Mouse (Mus musculus): ENCODE data around the gene Zfp69. TPM values are rescaled to one million over a fixed set of nuclear protein-coding genes. Genes with fewer than 3 reads are reported as not detected.

Gene Zfp69
- total and polyA plus RNA-seq, 3 experiments = 0.46 to 2.2 (median 0.89) TPM

DNA sequence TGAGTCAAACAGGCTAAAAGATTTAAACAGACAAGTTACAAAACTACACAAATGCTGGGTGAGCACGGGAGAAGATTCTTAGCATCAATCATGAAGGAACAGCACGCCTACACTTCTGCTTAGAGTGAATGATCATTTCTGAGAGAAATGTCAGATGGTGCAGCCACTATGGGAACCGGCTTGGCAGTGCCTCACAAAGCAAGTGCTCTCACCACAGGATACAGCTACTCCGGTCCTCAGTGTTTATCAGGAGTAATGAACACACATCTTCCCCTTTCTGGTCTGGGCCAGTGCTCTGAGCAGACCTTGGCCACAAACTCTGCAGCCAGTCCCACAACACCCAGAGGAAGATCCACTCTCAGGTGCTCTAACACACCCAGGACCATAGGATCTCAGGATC lies 47.0 kb downstream of the Zfp69 start:
- DNase-seq (ENCODE audit: extremely low read depth) = no peak

GRCm38 (mm10) chr4:120895810-120896584 lies 55.5 kb downstream of the Zfp69 start:
- Histone ChIP-seq H3K4me2 (ENCODE audit: insufficient read depth, low read depth, poor library complexity, severe bottlenecking) (no peak overlapping the region), H3K4me3 (replicated peaks in 1 of 3; ENCODE audit: low read depth in 2 of 3, low read length in 2 of 3, poor library complexity in 1 of 3) (no peak overlapping the region), H3K36me3 (replicated peaks in 1 of 2; ENCODE audit: control insufficient read depth in 1 of 2, insufficient read depth in 1 of 2, low read length in 1 of 2) (no peaks in the 10 kb centered on the region), H3K27me3 (replicated peaks) (peaks cover 35% of the 10 kb centered on the region), H3K4me1 (ENCODE audit: control insufficient read depth in 1 of 2, insufficient read depth in 2 of 2) (no peaks in the 10 kb centered on the region), H3K79me2 (replicated peaks; ENCODE audit: control insufficient read depth, extremely low read depth, insufficient read depth, poor library complexity, severe bottlenecking) (no peaks in the 10 kb centered on the region), H3K27ac (ENCODE audit: insufficient read depth, low read depth) (no peak overlapping the region), H3K9me3 (replicated peaks; ENCODE audit: low read length) (peaks cover 3% of the 10 kb centered on the region), H3K9ac (ENCODE audit: insufficient read depth, low read depth) (no peak overlapping the region)
- TF ChIP-seq HCFC1 (IDR thresholded peaks at IDR 0.05; ENCODE audit: low read depth, low read length) (no peak), TBP (conservative IDR thresholded peaks at IDR 0.05; ENCODE audit: low read depth, low read length) (no peak), TCF12 (IDR thresholded peaks at IDR 0.05; ENCODE audit: low read depth, low read length) (no peak), EP300 (IDR thresholded peaks at IDR 0.05; ENCODE audit: low read length) (no peak), CTCF (conservative IDR thresholded peaks at IDR 0.05 in 1 of 2, IDR thresholded peaks at IDR 0.05 in 1 of 2; ENCODE audit: low read depth in 2 of 2, low read length in 2 of 2) (no peak), MEF2A (IDR thresholded peaks at IDR 0.05; ENCODE audit: borderline replicate concordance, low read depth, low read length) (no peak), MXI1 (IDR thresholded peaks at IDR 0.05; ENCODE audit: low read depth, low read length) (no peak), RAD21 (IDR thresholded peaks at IDR 0.05; ENCODE audit: low read depth, low read length) (no peak), ZMIZ1 (IDR thresholded peaks at IDR 0.05; ENCODE audit: low read depth, low read length) (no peak), BHLHE40 (IDR thresholded peaks at IDR 0.05; ENCODE audit: low read depth, low read length) (no peak), IRF4 (IDR thresholded peaks at IDR 0.05; ENCODE audit: low read depth, low read length) (no peak), PAX5 (IDR thresholded peaks at IDR 0.05; ENCODE audit: low read length) (no peak), GABPA (IDR thresholded peaks at IDR 0.05; ENCODE audit: insufficient replicate concordance, low read depth, low read length) (no peak), POLR2AphosphoS2 (IDR thresholded peaks at IDR 0.05; ENCODE audit: low read depth, low read length) (no peak), UBTF (IDR thresholded peaks at IDR 0.05; ENCODE audit: low read depth, low read length) (no peak), SMC3 (IDR thresholded peaks at IDR 0.05; ENCODE audit: low read depth, low read length) (no peak), USF1 (IDR thresholded peaks at IDR 0.05; ENCODE audit: low read depth, low read length) (no peak), ZKSCAN1 (IDR thresholded peaks at IDR 0.05; ENCODE audit: borderline replicate concordance, low read depth, low read length) (no peak)
- no peak for DNase-seq (ENCODE audit: extremely low read depth)
- dilution Hi-C loops (cut with MboI; ENCODE audit: extremely low pct_ligation_motif_present, extremely low pct_unique_long_range_greater_than_20kb, low sequenced_read_pairs) = no loop called here
- in situ Hi-C loops (cut with MboI; ENCODE audit: low pct_ligation_motif_present, low pct_unique_long_range_greater_than_20kb, low sequenced_read_pairs) = no loop called here

More for the DNA sequence above, 47.0 kb downstream of the Zfp69 start:
- dilution Hi-C loops (cut with MboI; ENCODE audit: extremely low pct_ligation_motif_present, extremely low pct_unique_long_range_greater_than_20kb, low sequenced_read_pairs) = no loop called here
- Histone ChIP-seq H3K79me2 (replicated peaks; ENCODE audit: control insufficient read depth, extremely low read depth, insufficient read depth, poor library complexity, severe bottlenecking) (no peaks in the 10 kb centered on the region), H3K27ac (ENCODE audit: insufficient read depth, low read depth) (no peak overlapping the region), H3K9me3 (replicated peaks; ENCODE audit: low read length) (no peaks in the 10 kb centered on the region), H3K36me3 (replicated peaks in 1 of 2; ENCODE audit: control insufficient read depth in 1 of 2, insufficient read depth in 1 of 2, low read length in 1 of 2) (no peaks in the 10 kb centered on the region), H3K4me2 (ENCODE audit: insufficient read depth, low read depth, poor library complexity, severe bottlenecking) (no peak overlapping the region), H3K4me1 (ENCODE audit: control insufficient read depth in 1 of 2, insufficient read depth in 2 of 2) (peaks cover 1 to 8% of the 10 kb centered on the region in 2 experiments; a peak in 2 of 4 replicates), H3K4me3 (replicated peaks in 1 of 3; ENCODE audit: low read depth in 2 of 3, low read length in 2 of 3, poor library complexity in 1 of 3) (no peak overlapping the region), H3K9ac (ENCODE audit: insufficient read depth, low read depth) (no peak overlapping the region), H3K27me3 (replicated peaks) (no peaks in the 10 kb centered on the region)
- TF ChIP-seq MAX (IDR thresholded peaks at IDR 0.05; ENCODE audit: low read length) (no peak), MAZ (IDR thresholded peaks at IDR 0.05; ENCODE audit: low read depth, low read length) (no peak), POLR2AphosphoS2 (IDR thresholded peaks at IDR 0.05; ENCODE audit: low read depth, low read length) (no peak), ZC3H11A (IDR thresholded peaks at IDR 0.05; ENCODE audit: low read depth, low read length) (no peak), TBP (conservative IDR thresholded peaks at IDR 0.05; ENCODE audit: low read depth, low read length) (no peak), USF1 (IDR thresholded peaks at IDR 0.05; ENCODE audit: low read depth, low read length) (no peak), NRF1 (IDR thresholded peaks at IDR 0.05; ENCODE audit: low read depth, low read length) (no peak)
- in situ Hi-C loops (cut with MboI; ENCODE audit: low pct_ligation_motif_present, low pct_unique_long_range_greater_than_20kb, low sequenced_read_pairs) = no loop called here

All from CH12.LX (cell line).